Mouse (Mus musculus): ENCODE data around the gene Boc. TPM values are rescaled to one million over a fixed set of nuclear protein-coding genes. Genes with fewer than 3 reads are reported as not detected.

Gene Boc
- polyA plus RNA-seq, 1 experiment, result 8.5 TPM

DNA sequence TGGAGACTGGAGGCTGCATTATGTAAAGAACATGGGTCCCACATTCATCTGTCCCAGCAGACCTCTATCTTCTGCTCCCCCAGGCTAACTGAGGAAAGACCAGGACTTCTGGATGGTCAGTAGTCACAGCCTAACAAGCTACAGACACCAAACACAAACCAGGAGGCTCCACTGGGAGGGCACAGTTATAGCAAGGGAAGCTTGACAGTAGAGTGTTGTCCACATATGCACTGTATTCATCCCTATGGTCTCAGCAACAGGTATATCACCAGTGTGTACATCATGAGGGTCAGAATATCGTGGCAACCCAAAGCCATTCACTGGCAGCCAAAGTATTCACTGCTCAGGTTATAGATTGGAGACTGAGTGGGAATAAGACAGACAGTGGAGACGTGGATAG lies 12.8 kb downstream of the Boc start:
- TF ChIP-seq POLR2A (IDR thresholded peaks at IDR 0.05; ENCODE audit: low read depth, low read length), result no peak
- no peak for TF ChIP-seq CTCF (conservative IDR thresholded peaks at IDR 0.05; ENCODE audit: insufficient read depth, insufficient read length, low read depth, low read length)
- Histone ChIP-seq H3K4me1 (ENCODE audit: control insufficient read depth, insufficient read depth, low read length) (0 out of 2 replicates have a peak, but pooled peaks cover 3% of the 10 kb centered on the region), H3K27me3 (replicated peaks; ENCODE audit: control insufficient read depth, insufficient read depth, low read length) (no peaks in the 10 kb centered on the region), H3K27ac (ENCODE audit: insufficient read depth, low read depth, low read length) (no peak overlapping the region), H3K4me3 (ENCODE audit: insufficient read depth, low read depth, low read length) (no peak overlapping the region), H3K36me3 (ENCODE audit: control insufficient read depth, insufficient read depth, low read length) (no peaks in the 10 kb centered on the region)
- no peak for DNase-seq
- 79% methylated on average over 2 of the region's 2 CpGs for WGBS

GRCm38 (mm10) chr16:44545153-44545552 lies 13.5 kb downstream of the Boc start:
- no peaks in the 10 kb centered on the region for H3K27me3 ChIP-seq (replicated peaks; ENCODE audit: control insufficient read depth, insufficient read depth, low read length)
- no peak overlapping the region for H3K27ac ChIP-seq (ENCODE audit: insufficient read depth, low read depth, low read length)
- TF ChIP-seq CTCF (conservative IDR thresholded peaks at IDR 0.05; ENCODE audit: insufficient read depth, insufficient read length, low read depth, low read length) (no peak), POLR2A (IDR thresholded peaks at IDR 0.05; ENCODE audit: low read depth, low read length) (no peak)
- 0 out of 2 replicates have a peak, but pooled peaks cover 3% of the 10 kb centered on the region for H3K4me1 ChIP-seq (ENCODE audit: control insufficient read depth, insufficient read depth, low read length)
- DNase-seq, result no peak
- WGBS, result 25% methylated on average over 7 of the region's 7 CpGs
- no peak overlapping the region for H3K4me3 ChIP-seq (ENCODE audit: insufficient read depth, low read depth, low read length)
- H3K36me3 ChIP-seq (ENCODE audit: control insufficient read depth, insufficient read depth, low read length), result no peaks in the 10 kb centered on the region

DNA sequence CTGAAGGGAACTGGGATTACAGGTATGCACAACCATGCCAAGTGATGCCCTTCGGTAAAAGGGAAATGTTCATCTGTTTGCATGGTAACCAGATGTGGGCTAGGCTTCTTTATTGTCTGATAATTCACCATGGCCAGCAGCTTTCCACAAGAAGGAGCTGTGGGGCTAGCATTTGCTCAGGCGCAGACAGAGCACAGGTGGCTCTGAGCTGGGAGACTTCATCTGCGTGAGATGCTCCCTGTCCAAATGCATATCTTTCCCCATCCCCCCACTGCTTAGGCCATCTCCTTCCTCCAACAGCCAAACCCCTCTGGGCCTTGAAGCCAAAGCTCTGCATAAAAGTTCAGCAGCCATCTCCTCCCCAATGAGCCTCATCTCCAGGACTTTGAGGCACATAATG lies 15.6 kb downstream of the Boc start:
- Histone ChIP-seq H3K4me3 (ENCODE audit: insufficient read depth, low read depth, low read length) (no peak overlapping the region), H3K27ac (ENCODE audit: insufficient read depth, low read depth, low read length) (no peak overlapping the region), H3K4me1 (ENCODE audit: control insufficient read depth, insufficient read depth, low read length) (0 out of 2 replicates have a peak, but pooled peaks cover 3% of the 10 kb centered on the region), H3K27me3 (replicated peaks; ENCODE audit: control insufficient read depth, insufficient read depth, low read length) (no peaks in the 10 kb centered on the region), H3K36me3 (ENCODE audit: control insufficient read depth, insufficient read depth, low read length) (no peaks in the 10 kb centered on the region)
- no peak for DNase-seq
- 70% methylated on average over 3 of the region's 3 CpGs for WGBS
- TF ChIP-seq POLR2A (IDR thresholded peaks at IDR 0.05; ENCODE audit: low read depth, low read length), result no peak
- no peak for TF ChIP-seq CTCF (conservative IDR thresholded peaks at IDR 0.05; ENCODE audit: insufficient read depth, insufficient read length, low read depth, low read length)

- no peak overlapping the region for H3K27ac ChIP-seq (ENCODE audit: insufficient read depth, low read depth, low read length)
- H3K4me1 ChIP-seq (ENCODE audit: control insufficient read depth, insufficient read depth, low read length), result 0 out of 2 replicates have a peak, but pooled peaks cover 3% of the 10 kb centered on the region
- TF ChIP-seq CTCF (conservative IDR thresholded peaks at IDR 0.05; ENCODE audit: insufficient read depth, insufficient read length, low read depth, low read length), result no peak
- no peak for TF ChIP-seq POLR2A (IDR thresholded peaks at IDR 0.05; ENCODE audit: low read depth, low read length)
- 44% methylated on average over 3 of the region's 3 CpGs for WGBS
- no peaks in the 10 kb centered on the region for H3K27me3 ChIP-seq (replicated peaks; ENCODE audit: control insufficient read depth, insufficient read depth, low read length)
- no peak for DNase-seq
- no peak overlapping the region for H3K4me3 ChIP-seq (ENCODE audit: insufficient read depth, low read depth, low read length)
- no peaks in the 10 kb centered on the region for H3K36me3 ChIP-seq (ENCODE audit: control insufficient read depth, insufficient read depth, low read length)
These were observed 16.5 kb downstream of the Boc start for GRCm38 (mm10) chr16:44542029-44542690.

DNA sequence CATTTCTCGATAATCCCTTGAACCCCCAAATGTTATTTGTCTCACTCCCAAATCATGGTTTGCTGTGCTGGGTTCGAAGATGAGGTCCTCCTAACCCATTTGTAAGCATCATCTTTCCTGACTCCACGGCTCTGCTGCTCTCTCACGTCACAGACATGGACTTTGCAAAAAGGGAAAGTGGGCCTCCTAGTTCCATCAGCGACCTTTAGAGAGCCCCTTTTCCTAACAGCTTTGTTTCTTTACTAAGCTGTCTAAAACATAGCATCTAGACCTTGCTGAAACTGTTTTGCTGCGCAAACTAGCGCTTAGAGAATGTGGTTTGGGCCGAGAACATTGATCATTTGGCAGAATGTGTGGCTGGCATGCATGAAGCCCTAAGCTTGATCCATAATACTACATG lies 19.1 kb downstream of the Boc start:
- Histone ChIP-seq H3K36me3 (ENCODE audit: control insufficient read depth, insufficient read depth, low read length) (no peaks in the 10 kb centered on the region), H3K27me3 (replicated peaks; ENCODE audit: control insufficient read depth, insufficient read depth, low read length) (no peaks in the 10 kb centered on the region), H3K4me1 (ENCODE audit: control insufficient read depth, insufficient read depth, low read length) (0 out of 2 replicates have a peak, but pooled peaks cover 3% of the 10 kb centered on the region), H3K4me3 (ENCODE audit: insufficient read depth, low read depth, low read length) (no peak overlapping the region), H3K27ac (ENCODE audit: insufficient read depth, low read depth, low read length) (no peak overlapping the region)
- no peak for DNase-seq
- WGBS, result 81% methylated on average over 8 of the region's 8 CpGs
- no peak for TF ChIP-seq POLR2A (IDR thresholded peaks at IDR 0.05; ENCODE audit: low read depth, low read length)
- no peak for TF ChIP-seq CTCF (conservative IDR thresholded peaks at IDR 0.05; ENCODE audit: insufficient read depth, insufficient read length, low read depth, low read length)

DNA sequence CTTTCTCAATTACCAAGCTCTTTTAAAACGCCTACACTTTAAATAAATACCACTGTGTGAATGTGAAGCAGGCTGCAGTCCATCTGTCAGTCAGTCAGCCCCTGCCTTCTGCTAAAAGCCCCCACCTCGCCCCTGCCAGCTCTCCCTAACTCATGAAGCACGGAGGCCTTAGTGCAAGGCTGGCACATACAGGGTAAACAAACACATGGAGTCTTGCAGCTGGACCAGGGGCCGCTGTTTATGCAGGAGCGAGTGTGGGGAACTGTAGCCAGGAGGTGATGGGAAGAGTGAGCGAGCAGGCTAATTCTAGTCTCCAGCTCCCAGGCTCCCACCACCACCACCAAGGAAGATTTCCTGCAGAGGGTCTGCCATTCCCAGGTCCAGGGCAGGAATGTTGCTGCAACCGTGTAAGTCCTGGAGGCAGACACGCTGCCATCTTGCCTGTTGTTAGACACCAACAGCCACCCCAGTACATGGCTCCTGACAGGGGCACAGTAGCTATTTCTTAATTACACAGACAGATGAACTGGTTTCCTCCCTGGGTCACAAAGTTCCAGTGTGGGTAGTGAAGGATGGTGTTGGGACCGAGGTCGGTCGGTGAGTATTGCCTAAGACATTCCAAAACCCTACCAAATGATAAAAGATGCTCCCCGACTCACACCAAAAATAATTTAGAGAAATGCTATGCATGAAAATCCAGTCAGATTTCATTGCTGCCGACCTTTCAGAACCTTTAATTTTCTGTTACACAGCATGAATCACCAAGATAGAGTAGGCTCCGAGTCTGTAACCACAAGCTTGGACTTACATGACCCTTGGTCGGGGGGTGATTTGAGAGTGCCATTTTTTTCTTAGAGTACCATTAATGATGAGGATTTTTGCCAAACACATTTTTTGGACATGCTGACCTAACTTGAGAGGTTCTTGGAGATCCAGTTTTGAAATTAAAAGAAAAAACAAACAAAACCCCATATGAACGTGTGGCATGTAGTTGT lies 20.0 kb downstream of the Boc start:
- Histone ChIP-seq H3K27me3 (replicated peaks; ENCODE audit: control insufficient read depth, insufficient read depth, low read length) (no peaks in the 10 kb centered on the region), H3K27ac (ENCODE audit: insufficient read depth, low read depth, low read length) (no peak overlapping the region), H3K4me3 (ENCODE audit: insufficient read depth, low read depth, low read length) (no peak overlapping the region), H3K4me1 (ENCODE audit: control insufficient read depth, insufficient read depth, low read length) (0 out of 2 replicates have a peak, but pooled peaks cover 3% of the 10 kb centered on the region), H3K36me3 (ENCODE audit: control insufficient read depth, insufficient read depth, low read length) (no peaks in the 10 kb centered on the region)
- DNase-seq, result no peak
- TF ChIP-seq CTCF (conservative IDR thresholded peaks at IDR 0.05; ENCODE audit: insufficient read depth, insufficient read length, low read depth, low read length) (no peak), POLR2A (IDR thresholded peaks at IDR 0.05; ENCODE audit: low read depth, low read length) (no peak)
- 51% methylated on average over 16 of the region's 16 CpGs for WGBS

- Histone ChIP-seq H3K36me3 (ENCODE audit: control insufficient read depth, insufficient read depth, low read length) (no peaks in the 10 kb centered on the region), H3K27me3 (replicated peaks; ENCODE audit: control insufficient read depth, insufficient read depth, low read length) (no peaks in the 10 kb centered on the region), H3K27ac (ENCODE audit: insufficient read depth, low read depth, low read length) (no peak overlapping the region), H3K4me3 (ENCODE audit: insufficient read depth, low read depth, low read length) (no peak overlapping the region), H3K4me1 (ENCODE audit: control insufficient read depth, insufficient read depth, low read length) (no peaks in the 10 kb centered on the region)
- TF ChIP-seq CTCF (conservative IDR thresholded peaks at IDR 0.05; ENCODE audit: insufficient read depth, insufficient read length, low read depth, low read length) (no peak), POLR2A (IDR thresholded peaks at IDR 0.05; ENCODE audit: low read depth, low read length) (no peak)
- no peak for DNase-seq
- WGBS, result 55% methylated on average over 7 of the region's 7 CpGs
These were observed 24.6 kb downstream of the Boc start for GRCm38 (mm10) chr16:44534122-44534521.
